Mouse (Mus musculus) midbrain, embryonic 11.5 days (tissue): ENCODE results near the gene Mroh2a. TPM values are rescaled to one million over a fixed set of nuclear protein-coding genes. Genes with fewer than 3 reads are reported as not detected.

Experiments used
- ATAC-seq: fragments of 200-750 bp; cut with Nextera tagmentation; 2 replicates; pipeline ENCODE4 v1.8.0; 2017; ENCODE audit warnings: moderate TSS enrichment, moderate library complexity; ENCODE audit not compliant: low FRiP score
- DNase-seq: peaks from one replicate; pipeline ENCODE4 v3.0.0; 2015; ENCODE audit warnings: low spot score; ENCODE audit errors: missing footprints
- H3K27ac ChIP-seq: fragments of 300-500 bp; sonication (generic); 2 replicates; pipeline ENCODE4 v1.5.1; 2014; ENCODE audit warnings: low read depth, low read length
- H3K27me3 ChIP-seq: fragments of 300-500 bp; sonication (generic); 2 replicates; pipeline ENCODE4 v1.6.1; 2014; ENCODE audit warnings: mild to moderate bottlenecking, low read length, moderate library complexity, mixed read lengths; ENCODE audit not compliant: control insufficient read depth, insufficient read depth
- H3K36me3 ChIP-seq: fragments of 300-500 bp; sonication (generic); 2 replicates; pipeline ENCODE4 v1.6.1; 2014; ENCODE audit warnings: mild to moderate bottlenecking, low read length, moderate library complexity, mixed read lengths; ENCODE audit not compliant: control insufficient read depth, insufficient read depth
- H3K4me1 ChIP-seq: fragments of 300-500 bp; sonication (generic); 2 replicates; pipeline ENCODE4 v1.6.1; 2014; ENCODE audit warnings: low read length; ENCODE audit not compliant: control insufficient read depth, insufficient read depth
- H3K4me2 ChIP-seq: fragments of 300-500 bp; sonication (generic); 2 replicates; pipeline ENCODE4 v1.6.1; 2014; ENCODE audit warnings: mild to moderate bottlenecking, moderate library complexity
- H3K4me3 ChIP-seq: fragments of 300-500 bp; sonication (generic); 2 replicates; pipeline ENCODE4 v1.5.1; 2014; ENCODE audit warnings: low read depth, low read length
- H3K9ac ChIP-seq: fragments of 300-500 bp; sonication (generic); 2 replicates; pipeline ENCODE4 v1.6.1; 2014; ENCODE audit warnings: low read length
- H3K9me3 ChIP-seq: fragments of 300-500 bp; sonication (generic); 2 replicates; pipeline ENCODE4 v1.6.1; 2016; ENCODE audit warnings: low read length; ENCODE audit not compliant: control insufficient read depth
- WGBS: fragments of 180-500 bp; shearing (Covaris S2); extraction: QIAGEN DNeasy Blood & Tissue Kit; methylation state at CpG from one replicate; pipeline ENCODE4 v1.1.7; 2014; 5-methylcytosine and 5-hydroxymethylcytosine counted together
- polyA plus RNA-seq: library from polyadenylated mRNA; unstranded; fragments of >200 nt; fragmentation: Nextera tagmentation; extraction: Ambion mirVana; gene quantifications from 2 replicates; pipeline ENCODE4 v1.2.1, GENCODE M21; 2014

Mroh2a gene
- polyA plus RNA-seq, 1 experiment from 2014 or later, result 1.7 TPM

DNA sequence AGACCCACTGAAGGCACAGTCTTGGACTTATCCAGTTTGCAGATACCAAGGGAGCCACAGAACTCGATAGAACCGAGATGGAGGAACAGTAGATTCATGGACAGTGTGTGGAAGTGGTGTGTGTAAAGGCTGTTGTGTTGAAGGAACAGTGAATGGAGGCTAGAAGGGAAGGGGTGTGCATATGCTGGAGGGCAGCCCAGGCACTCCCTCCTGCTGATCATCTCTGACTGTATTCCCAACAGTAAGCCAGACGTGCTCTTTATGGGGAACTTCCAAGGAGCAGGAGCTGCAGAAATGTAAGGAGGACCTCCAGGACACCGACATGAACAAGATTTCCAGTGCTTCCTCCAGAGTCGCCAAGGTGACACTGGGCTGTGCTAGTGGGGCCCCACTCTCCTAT lies 23.2 kb downstream of the Mroh2a start:
- Histone ChIP-seq H3K27ac (no peak overlapping the region), H3K27me3 (no peaks in the 10 kb centered on the region), H3K36me3 (no peaks in the 10 kb centered on the region), H3K9me3 (peaks cover 96% of the 10 kb centered on the region), H3K4me3 (no peak overlapping the region), H3K4me2 (no peak overlapping the region), H3K4me1 (no peaks in the 10 kb centered on the region), H3K9ac (no peak overlapping the region)
- ATAC-seq (no peak), DNase-seq (no peak)
- WGBS, result 77% methylated on average over 5 of the region's 5 CpGs

DNA sequence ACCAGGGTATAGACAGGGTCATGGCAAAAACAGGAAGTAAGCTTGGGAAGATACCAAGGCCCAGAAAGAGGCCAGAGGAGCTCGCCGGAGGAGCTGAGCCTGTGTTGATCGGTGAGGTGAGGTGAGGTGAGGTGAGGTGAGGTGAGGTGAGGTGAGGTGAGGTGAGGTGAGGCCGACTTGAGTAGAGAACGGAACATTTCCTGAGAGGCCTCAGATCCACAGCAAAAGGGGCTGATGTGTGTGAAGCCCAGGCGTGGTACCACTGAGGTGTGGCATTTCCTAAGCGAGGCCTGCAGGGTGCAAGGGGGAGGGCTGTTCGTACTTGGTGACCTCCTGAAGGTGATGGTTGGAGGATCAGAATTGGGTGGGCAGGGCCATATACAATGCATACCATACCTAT lies 26.3 kb downstream of the Mroh2a start:
- no peak overlapping the region for H3K9ac ChIP-seq
- H3K4me2 ChIP-seq, result no peak overlapping the region
- 75% methylated on average over 8 of the region's 8 CpGs for WGBS
- no peaks in the 10 kb centered on the region for H3K27me3 ChIP-seq
- no peak overlapping the region for H3K4me3 ChIP-seq
- ATAC-seq, result no peak
- peaks cover 95% of the 10 kb centered on the region for H3K9me3 ChIP-seq
- H3K27ac ChIP-seq, result no peak overlapping the region
- DNase-seq, result no peak
- no peaks in the 10 kb centered on the region for H3K4me1 ChIP-seq
- no peaks in the 10 kb centered on the region for H3K36me3 ChIP-seq

DNA sequence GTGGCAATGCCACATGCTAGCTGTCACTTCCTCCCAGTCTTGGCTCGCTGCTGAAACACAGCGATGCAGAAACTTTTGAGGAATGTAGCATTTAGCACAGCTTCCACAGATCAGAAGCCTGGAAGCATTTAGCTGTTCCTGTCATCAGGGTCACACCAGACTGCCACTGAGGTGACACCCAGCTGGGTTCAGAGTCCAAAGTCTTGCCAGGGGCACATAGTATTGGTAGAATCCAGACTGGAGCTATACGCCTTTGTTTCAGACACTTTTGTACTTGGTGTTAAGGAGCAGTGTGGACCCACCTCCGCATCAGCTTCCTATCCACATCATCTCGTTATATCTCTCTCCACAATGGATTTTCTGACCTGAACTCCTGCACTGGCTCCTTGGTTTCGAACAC lies 26.8 kb downstream of the Mroh2a start:
- no peak for DNase-seq
- H3K9me3 ChIP-seq, result peaks cover 94% of the 10 kb centered on the region
- no peak overlapping the region for H3K9ac ChIP-seq
- 72% methylated on average over 6 of the region's 6 CpGs for WGBS
- H3K27me3 ChIP-seq, result no peaks in the 10 kb centered on the region
- no peak overlapping the region for H3K4me2 ChIP-seq
- no peak overlapping the region for H3K4me3 ChIP-seq
- no peak for ATAC-seq
- no peak overlapping the region for H3K27ac ChIP-seq
- H3K36me3 ChIP-seq, result no peaks in the 10 kb centered on the region
- H3K4me1 ChIP-seq, result no peaks in the 10 kb centered on the region

DNA sequence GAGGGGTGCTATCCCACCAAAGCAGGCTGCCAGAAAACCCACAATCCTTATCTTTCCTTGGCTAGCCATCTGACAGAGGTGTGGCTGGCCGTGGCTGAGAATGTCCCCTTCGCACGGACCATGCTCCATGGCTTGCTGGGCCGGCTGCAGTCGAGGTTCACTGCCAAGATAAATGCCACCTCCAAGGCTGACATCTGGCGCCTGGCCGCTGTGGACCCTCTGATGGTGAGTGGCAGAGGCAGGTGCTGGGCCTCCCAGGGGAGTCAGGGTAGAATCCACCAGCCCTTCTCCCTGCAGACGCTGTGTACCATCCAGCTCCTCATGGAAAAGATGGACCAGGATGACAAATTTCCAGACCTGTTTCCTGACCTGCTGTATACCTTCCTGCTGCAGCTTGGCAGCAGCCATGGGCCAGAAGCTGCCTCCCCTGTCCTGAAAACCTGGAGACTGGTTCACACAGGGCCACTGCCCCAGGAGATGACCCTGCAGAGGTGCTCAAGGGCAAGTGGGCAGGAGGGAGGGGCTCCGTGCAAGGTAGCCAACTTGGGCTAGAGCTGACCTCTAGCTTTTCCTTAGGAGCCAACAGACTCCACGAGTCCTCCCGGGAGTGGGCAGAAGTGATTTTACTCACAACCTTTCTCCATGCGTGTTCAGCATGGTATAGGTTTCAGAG lies 28.1 kb downstream of the Mroh2a start:
- Histone ChIP-seq H3K9me3 (peaks cover 83% of the 10 kb centered on the region), H3K4me2 (no peak overlapping the region), H3K27me3 (no peaks in the 10 kb centered on the region), H3K36me3 (peaks cover under 1% of the 10 kb centered on the region; the same call in 1 of the 2 replicates), H3K9ac (no peak overlapping the region), H3K27ac (no peak overlapping the region), H3K4me3 (no peak overlapping the region), H3K4me1 (no peaks in the 10 kb centered on the region)
- 89% methylated on average over 12 of the region's 12 CpGs for WGBS
- ATAC-seq (no peak), DNase-seq (no peak)

DNA sequence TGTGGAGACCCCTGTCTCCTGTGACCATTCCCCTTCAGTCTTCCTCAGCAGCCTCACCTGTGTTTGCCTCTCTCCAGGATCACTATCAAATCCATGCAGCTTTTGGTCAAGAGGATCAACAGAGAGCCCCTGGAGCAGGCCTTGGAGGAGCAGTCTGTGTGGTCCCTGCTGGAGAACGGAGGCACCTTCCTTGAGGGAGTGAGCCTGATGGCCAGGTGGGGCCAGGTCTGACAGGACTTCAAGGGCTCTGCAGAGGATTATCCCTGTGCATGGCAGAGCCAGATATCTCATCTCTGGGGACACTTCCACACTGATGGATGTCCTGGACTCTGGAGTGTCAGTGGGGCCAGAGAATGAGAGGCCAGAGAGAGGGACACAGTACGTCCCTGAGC lies 28.7 kb downstream of the Mroh2a start:
- Histone ChIP-seq H3K27me3 (no peaks in the 10 kb centered on the region), H3K9ac (no peak overlapping the region), H3K9me3 (peaks cover 82% of the 10 kb centered on the region), H3K36me3 (peaks cover 5% of the 10 kb centered on the region; the same call in 1 of the 2 replicates), H3K27ac (no peak overlapping the region), H3K4me1 (no peaks in the 10 kb centered on the region), H3K4me2 (no peak overlapping the region), H3K4me3 (no peak overlapping the region)
- ATAC-seq (0 out of 2 replicates have a peak, but pooled peaks have one; percentile 1), DNase-seq (no peak)
- 63% methylated on average over 2 of the region's 2 CpGs for WGBS

DNA sequence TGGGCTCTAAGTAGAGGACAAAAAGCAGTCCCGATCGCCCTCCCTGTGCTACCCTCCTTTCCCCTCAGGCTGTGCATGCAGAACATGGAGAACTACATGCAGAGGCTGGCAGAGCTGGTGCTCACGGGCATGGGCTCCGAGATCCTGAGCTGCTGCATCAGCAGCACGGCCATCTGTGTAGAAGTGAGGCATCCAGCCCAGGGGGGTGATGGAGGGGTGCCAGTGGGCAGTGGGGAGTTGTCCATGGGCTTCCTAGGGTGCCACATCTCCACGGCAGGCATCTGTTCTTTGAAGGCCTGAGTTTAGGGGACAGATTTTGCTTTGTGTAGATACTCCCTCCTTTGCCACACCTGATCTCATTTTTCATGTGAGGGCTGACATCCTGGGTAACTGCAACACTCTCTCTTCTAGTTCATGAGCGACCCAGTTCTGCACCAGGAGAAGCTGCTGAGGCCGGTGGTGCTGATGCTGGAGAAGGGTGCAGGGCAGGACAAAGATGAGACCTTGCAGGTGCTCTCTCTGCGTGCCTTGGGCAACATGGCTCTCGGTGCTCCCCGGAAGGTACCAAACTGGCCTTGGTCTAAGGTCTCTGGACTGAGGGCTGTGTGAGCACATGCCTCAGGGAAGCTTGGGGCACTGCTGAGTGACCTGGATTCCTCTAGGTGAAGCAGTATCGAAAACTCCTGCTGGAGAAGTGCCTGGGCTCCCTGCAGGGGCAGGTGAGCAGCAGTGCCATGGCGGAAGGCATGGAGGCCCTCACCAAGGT lies 29.4 kb downstream of the Mroh2a start:
- Histone ChIP-seq H3K4me2 (no peak overlapping the region), H3K4me3 (no peak overlapping the region), H3K9ac (no peak overlapping the region), H3K4me1 (no peaks in the 10 kb centered on the region), H3K27me3 (no peaks in the 10 kb centered on the region), H3K36me3 (peaks cover 6% of the 10 kb centered on the region; the same call in 1 of the 2 replicates), H3K9me3 (peaks cover 75% of the 10 kb centered on the region), H3K27ac (no peak overlapping the region)
- ATAC-seq, result no peak
- DNase-seq, result no peak
- WGBS, result 80% methylated on average over 13 of the region's 13 CpGs

DNA sequence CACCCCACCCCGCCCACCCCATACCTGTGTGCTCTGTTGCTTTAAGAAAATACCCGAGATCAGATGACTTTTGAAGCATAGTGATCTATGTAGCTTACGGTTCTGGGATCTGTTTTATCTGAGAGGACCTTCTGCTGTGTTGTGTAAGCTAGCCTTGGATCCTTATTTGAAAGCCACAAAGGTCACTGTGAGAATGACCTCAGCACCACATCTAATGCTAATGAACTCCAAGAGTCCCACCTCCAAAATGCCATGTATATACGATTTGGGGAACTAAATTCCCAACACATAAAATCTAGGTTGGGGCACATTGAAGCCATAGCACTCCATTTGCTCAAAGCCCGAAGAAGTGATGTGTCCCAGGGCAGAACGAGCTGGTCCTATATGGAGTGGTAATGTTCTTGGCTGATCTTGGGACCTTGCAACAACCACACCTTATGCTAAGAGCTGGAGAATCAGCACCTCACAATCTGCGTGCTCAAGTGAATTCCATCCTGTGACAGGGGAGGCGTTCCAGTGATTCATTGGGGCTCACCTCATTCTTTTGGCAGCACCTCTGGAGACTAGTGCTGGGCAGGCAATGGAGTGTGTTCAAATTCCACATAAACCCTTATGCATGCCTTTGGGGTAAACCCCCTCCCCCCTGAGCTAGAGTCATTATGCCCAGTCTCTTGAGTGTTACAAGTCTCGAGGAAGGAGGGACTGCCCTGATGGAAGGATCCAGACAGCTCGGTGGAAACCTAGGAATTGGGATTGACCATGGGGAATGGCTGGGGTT lies 30.3 kb downstream of the Mroh2a start:
- peaks cover 13% of the 10 kb centered on the region for H3K36me3 ChIP-seq
- no peak for DNase-seq
- H3K27me3 ChIP-seq, result no peaks in the 10 kb centered on the region
- H3K27ac ChIP-seq, result no peak overlapping the region
- no peak overlapping the region for H3K4me3 ChIP-seq
- H3K9ac ChIP-seq, result no peak overlapping the region
- H3K4me2 ChIP-seq, result no peak overlapping the region
- 82% methylated on average over 10 of the region's 10 CpGs for WGBS
- ATAC-seq, result no peak
- H3K4me1 ChIP-seq, result no peaks in the 10 kb centered on the region
- peaks cover 77% of the 10 kb centered on the region for H3K9me3 ChIP-seq

DNA sequence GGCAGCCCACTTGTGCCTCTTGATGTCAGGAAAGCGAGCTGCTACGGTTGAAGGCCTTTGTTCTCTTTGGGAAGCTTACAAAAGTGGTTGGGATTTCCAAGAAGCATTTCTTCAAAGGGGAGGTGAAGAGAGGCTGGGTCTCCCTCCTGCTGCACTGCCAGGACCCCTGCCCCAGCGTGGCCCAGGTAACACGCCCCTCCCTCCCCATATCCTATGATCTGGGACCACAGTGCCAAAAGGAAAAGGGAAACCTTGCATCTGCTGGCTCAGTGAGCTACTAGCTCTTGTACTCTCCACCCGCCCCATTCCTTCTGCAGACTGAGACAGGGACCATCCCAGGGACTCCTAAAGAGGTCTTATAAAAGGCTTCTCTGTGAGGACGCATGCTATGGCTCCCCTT lies 30.9 kb downstream of the Mroh2a start:
- no peak overlapping the region for H3K27ac ChIP-seq
- H3K36me3 ChIP-seq, result peaks cover 19% of the 10 kb centered on the region
- DNase-seq (no peak), ATAC-seq (no peak)
- no peak overlapping the region for H3K9ac ChIP-seq
- H3K4me2 ChIP-seq, result no peak overlapping the region
- WGBS, result 80% methylated on average over 6 of the region's 6 CpGs
- no peaks in the 10 kb centered on the region for H3K27me3 ChIP-seq
- H3K4me1 ChIP-seq, result no peaks in the 10 kb centered on the region
- H3K9me3 ChIP-seq, result peaks cover 71% of the 10 kb centered on the region
- H3K4me3 ChIP-seq, result no peak overlapping the region

DNA sequence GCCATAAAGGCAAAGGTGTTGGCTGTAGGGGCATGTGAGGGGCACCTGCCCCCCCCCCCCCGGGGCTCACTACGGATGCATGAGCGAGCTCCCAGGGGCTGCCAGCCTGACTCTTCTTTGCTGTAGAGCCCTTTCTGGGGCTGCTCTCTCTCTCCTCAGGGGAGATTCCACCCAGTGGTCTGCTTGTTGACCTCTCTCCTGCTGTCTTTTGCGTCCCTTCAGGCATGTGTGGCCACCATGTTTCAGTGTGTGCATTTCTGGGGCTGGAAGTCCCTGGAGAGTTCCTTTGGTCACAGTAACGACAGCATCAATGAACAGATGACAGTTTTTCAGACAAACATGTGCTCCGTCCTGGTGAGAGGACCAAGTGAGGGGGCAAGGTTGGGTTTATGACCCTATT lies 31.6 kb downstream of the Mroh2a start:
- H3K9ac ChIP-seq, result no peak overlapping the region
- WGBS, result 68% methylated on average over 6 of the region's 6 CpGs
- no peak for ATAC-seq

More for the DNA sequence above, 31.6 kb downstream of the Mroh2a start:
- DNase-seq, result no peak
- H3K36me3 ChIP-seq, result peaks cover 26% of the 10 kb centered on the region
- no peaks in the 10 kb centered on the region for H3K27me3 ChIP-seq
- H3K27ac ChIP-seq, result no peak overlapping the region
- no peak overlapping the region for H3K4me2 ChIP-seq
- H3K4me1 ChIP-seq, result no peaks in the 10 kb centered on the region
- H3K4me3 ChIP-seq, result no peak overlapping the region
- peaks cover 65% of the 10 kb centered on the region for H3K9me3 ChIP-seq
